20 mouse cellular contexts compared by ENCODE assay signal in the genomic region with DNA sequence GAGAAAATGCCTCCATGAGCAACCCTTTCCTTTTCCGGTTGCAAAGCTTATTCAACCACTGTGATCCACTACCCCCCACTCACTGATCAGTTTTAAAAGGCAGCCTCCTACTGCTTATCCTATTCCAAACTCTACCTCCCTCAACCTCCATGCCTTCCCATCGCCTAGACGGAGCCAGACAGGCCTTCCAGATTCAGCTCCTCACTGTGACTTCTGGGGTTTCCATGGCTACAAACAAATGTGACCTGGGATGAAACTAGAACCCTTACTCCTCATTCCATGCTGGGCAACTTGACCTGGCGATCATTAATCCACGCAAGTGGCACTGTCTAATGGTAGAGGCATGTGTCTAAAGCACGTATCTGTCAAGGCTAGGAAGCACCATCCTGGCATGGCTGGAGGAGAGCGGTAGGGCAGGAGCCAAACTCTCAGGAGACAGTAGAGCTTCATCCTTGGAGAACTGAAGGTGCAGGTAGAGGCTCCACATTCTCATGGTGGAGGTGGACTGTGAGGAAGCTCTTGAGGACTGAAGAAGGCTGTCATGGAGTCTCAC.
A peak's percentile ranks its signal among the peaks of the same experiment; 100 is the strongest.
DNase-seq lines count a peak whose midpoint lies in the region; ATAC-seq lines count a peak whose summit lies in the region.
"Had no signal": no experiment of that assay in that cellular context is flagged by ENCODE, and none has a peak within 500 bp of the region (broad histone marks: within the 10 kb centered on the region; RNA-seq: fewer than 3 reads in every experiment).

No protein-coding gene starts in this region.

- peak; percentile 73 for ATAC-seq in kidney, embryonic 15.5 days (replicated peaks; ENCODE audit: low FRiP score)
- ATAC-seq: CD4-positive, CD25-positive, alpha-beta regulatory T cell, adult 4 months; forebrain, embryonic 13.5 days; forebrain, embryonic 16.5 days had no signal

- no peak overlapping the region for H3K4me3 ChIP-seq in kidney, embryonic 15.5 days (replicated peaks)
- H3K4me3 ChIP-seq: forebrain, embryonic 10.5 days; forebrain, embryonic 13.5 days; hindbrain, embryonic 12.5 days; hindbrain, embryonic 15.5 days had no signal

- no peaks in the 10 kb centered on the region for H3K9me3 ChIP-seq in kidney, embryonic 15.5 days (replicated peaks)
- H3K9me3 ChIP-seq: forebrain, embryonic 10.5 days; forebrain, embryonic 13.5 days; hindbrain, embryonic 12.5 days; hindbrain, embryonic 15.5 days had no signal

- DNase-seq in heart, adult 11 months: peak; percentile 83
- DNase-seq in heart, adult 18-20 months: no peak
- no peak for DNase-seq in kidney, postnatal 36 days
- peak; percentile 7 for DNase-seq in skeletal muscle tissue, adult 2 months (ENCODE audit: low read depth, low spot score)
- no peak for DNase-seq in ovary, adult 18-20 months (ENCODE audit: low spot score)
- DNase-seq: adrenal gland, adult 2 months; adrenal gland, postnatal 14 days; cerebellum, adult 11 months; cerebellum, adult 2 months; cerebellum, adult 9-11 months; cerebellum, postnatal 25 days; gastrocnemius, postnatal 25 days had no signal

- H3K4me1 ChIP-seq in kidney, embryonic 15.5 days: peaks cover 4% of the 10 kb centered on the region; the same call in 1 of the 2 replicates
- H3K4me1 ChIP-seq: forebrain, embryonic 13.5 days; hindbrain, embryonic 12.5 days; hindbrain, embryonic 15.5 days had no signal

- H3K36me3 ChIP-seq in kidney, embryonic 15.5 days: no peaks in the 10 kb centered on the region
- H3K36me3 ChIP-seq: forebrain, embryonic 10.5 days; hindbrain, embryonic 12.5 days had no signal

- no peak overlapping the region for H3K9ac ChIP-seq in kidney, embryonic 15.5 days
- H3K9ac ChIP-seq: forebrain, embryonic 13.5 days; hindbrain, embryonic 12.5 days; hindbrain, embryonic 15.5 days had no signal

- H3K4me2 ChIP-seq in kidney, embryonic 15.5 days: no peak overlapping the region
- H3K4me2 ChIP-seq: forebrain, embryonic 13.5 days; heart, embryonic 11.5 days; hindbrain, embryonic 12.5 days; hindbrain, embryonic 15.5 days had no signal

- H3K27me3 ChIP-seq in kidney, embryonic 15.5 days: no peaks in the 10 kb centered on the region
- H3K27me3 ChIP-seq: forebrain, embryonic 13.5 days; hindbrain, embryonic 12.5 days; hindbrain, embryonic 15.5 days had no signal

- H3K27ac ChIP-seq in kidney, embryonic 15.5 days: no peak overlapping the region
- H3K27ac ChIP-seq: forebrain, embryonic 10.5 days; forebrain, embryonic 13.5 days; hindbrain, embryonic 12.5 days; hindbrain, embryonic 15.5 days had no signal

- 62% methylated on average over 7 of the region's 7 CpGs for WGBS in kidney, embryonic 15.5 days

Comparison
In these comparisons a context has a peak if more than half of its experiments do, and no peak if none do; other contexts are left out.
1. DNase-seq: peak in heart, adult 11 months (single experiment) and skeletal muscle tissue, adult 2 months (single experiment); none in heart, adult 18-20 months (0 of 2), kidney, postnatal 36 days (0 of 2) and ovary, adult 18-20 months (single experiment).